Mouse (Mus musculus) adrenal gland, postnatal 10 days (tissue): ENCODE data around the gene Slc44a1. TPM values are rescaled to one million over a fixed set of nuclear protein-coding genes. Genes with fewer than 3 reads are reported as not detected.

Experiments used
- DNase-seq: peaks from one replicate; pipeline ENCODE4 v3.0.0; 2021; ENCODE audit warnings: mixed read lengths
- total RNA-seq, 2 experiments: library from RNA; stranded (reverse); gene quantifications; 2 replicates each; pipeline ENCODE4 v1.2.3; 2021

Gene Slc44a1
- total RNA-seq, 2 experiments from 2014 or later = 69.5 to 75.8 TPM

DNA sequence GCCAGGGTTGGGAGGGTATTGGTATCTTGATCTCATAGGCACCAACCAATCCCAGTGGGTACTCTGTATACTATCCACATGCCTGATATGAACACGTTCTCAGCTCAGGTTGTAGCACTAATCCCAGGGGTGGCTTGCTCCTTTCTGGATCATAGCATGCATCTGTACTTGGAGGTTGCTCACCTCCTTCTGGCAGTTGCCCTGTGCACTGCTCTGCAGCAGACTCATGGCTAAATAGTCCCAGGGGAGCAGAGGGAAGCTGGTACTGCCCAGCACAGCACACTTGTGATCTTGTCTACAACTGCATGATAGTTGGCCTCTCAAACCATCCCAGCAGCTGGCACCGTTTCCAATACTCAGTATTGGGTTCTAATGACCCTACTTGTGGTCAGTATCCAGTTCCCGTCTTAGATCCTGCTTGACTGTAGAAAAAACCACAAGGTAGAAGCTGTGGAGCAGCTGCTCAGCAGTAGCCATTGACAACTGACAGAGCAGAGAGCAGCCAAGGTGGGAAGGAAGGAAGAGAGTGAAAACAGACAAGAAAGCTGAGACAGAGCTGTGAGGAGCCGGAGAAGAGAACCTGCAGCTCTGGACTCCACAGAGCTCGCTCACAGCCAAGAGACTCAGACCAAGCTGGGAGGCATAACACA, 174.5 kb downstream of the Slc44a1 start:
- no peak for DNase-seq

DNA sequence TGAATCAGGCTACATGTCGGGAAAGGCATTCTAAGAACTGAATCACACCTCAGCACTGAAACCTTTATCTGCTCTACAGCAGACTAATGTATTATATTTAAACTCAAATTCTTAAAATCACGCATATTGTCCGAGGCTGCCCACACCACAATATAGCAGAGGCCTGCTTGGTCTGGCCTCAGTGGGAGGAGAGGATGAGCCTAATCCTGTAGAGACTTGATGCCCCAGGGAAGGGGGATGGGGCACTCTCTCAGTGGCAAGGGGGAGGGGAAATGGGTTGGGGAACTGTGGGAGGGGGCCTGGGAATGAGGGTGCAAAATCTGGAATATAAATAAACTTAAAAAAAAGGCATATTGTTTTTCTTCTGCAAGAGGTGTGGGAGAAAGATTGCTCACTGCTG, 177.8 kb downstream of the Slc44a1 start:
- DNase-seq = no peak

DNA sequence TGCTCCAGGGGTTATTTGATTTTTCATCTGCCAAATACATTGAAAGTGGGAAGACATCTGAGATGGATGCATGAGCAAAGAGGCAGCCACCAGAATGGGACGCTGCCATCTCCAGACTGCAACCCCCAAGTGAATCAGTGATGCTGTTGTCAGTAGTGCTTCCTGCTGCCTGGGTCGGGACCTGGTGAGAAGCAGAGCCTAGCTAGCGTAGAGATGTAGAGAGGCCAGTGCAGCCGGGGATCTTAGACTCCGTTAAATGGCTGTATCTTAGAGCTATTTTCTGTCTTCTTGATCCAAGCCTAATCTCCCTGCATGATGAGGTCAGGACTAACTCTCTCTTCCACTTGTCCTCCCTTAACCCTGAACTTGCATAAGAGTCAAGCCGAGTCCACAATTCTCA, 179.9 kb downstream of the Slc44a1 start:
- DNase-seq = no peak

DNA sequence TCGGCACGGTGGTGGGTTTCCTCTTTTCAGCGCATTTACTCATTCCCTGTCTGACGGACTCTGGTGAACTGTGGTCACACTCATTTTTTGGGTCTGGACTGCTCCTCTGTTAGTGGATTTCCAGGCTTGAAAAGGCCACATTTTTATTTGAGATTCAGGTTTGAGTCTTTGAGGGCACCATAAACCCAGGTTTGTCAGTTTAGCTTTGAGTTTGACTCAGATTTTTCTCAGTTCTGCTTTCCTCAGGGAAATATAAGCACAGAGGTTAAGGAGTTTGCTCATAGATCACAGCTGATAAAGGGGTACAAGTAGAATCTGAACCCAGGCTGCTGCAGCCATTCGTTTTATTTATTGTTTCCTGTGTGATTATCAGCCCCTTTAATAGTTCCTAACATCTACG, 180.9 kb downstream of the Slc44a1 start:
- DNase-seq = no peak

DNA sequence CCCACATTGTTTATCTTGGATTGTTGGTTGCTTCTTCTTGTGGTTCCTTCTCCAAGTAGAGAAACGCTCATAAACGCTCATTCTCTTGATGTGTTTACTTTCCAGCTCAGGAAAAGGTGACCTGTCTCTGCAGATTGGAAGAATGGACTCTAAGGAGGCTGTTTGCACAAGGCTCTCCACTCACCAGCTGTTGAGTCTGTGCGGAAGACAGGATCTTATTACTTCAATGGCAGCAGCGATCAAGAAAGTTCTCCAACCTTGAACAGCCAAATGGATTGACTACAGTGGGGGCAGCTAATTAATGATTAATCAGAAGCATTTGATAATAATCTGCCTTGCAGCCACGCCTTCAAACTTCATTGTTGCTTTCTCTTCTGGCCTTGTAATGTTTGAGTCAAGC, 181.3 kb downstream of the Slc44a1 start:
- no peak for DNase-seq

DNA sequence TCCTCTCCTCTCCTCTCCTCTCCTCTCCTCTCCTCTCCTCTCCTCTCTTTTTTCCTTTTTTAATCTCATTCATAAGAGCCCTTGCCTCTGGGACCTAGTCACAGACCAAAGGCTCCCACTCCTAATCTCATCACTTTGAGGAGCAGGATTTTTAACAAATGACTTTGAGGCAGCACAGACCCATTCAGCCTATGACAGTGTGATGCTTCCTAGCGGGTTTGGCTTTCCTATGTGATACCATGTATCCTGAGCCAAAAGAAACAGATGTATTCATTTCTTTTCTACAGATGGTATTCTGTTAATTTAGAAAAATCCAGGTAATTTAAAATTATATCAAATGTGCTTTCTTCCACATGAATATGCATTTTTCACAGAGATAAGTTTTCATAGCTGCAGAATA, 183.5 kb downstream of the Slc44a1 start:
- DNase-seq = no peak

DNA sequence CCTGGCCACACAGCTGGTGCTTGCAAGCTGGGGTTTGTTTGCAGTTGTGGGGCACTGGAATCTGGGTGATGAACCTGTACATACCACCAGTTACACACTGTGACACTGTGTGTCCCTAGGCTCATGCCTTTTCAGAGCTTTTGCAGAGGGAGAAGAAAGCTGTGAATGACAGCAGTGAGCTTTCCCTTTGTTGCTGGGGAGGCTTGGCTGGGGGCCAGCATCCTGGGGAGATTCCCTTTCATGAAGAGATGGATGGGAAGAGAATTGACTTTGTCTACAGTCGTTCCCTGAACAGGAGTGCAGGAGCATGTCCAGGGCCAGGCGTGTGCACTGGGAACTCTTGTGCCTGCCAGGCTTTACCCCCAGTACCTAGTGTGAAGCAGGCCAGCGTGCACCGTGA, 184.6 kb downstream of the Slc44a1 start:
- DNase-seq = peak; percentile 61

DNA sequence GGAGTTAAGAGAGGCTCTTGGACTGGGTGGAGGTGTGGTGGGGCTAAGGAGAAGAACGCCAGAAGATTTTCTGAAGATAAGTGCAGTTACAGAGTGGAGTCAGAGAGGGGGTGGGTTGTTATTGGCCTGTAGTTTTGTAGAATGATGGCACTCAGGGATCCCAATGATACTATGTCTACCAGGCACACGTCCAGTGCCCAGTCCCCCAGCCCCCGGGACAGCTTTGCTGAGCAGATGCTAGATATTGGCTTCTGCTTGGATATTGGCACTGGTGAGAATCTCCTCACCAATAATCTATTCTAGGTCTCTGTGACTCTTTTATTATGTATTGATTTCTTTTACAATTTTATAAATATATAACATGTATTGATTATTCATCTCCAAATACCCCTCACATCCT, 185.1 kb downstream of the Slc44a1 start:
- no peak for DNase-seq

DNA sequence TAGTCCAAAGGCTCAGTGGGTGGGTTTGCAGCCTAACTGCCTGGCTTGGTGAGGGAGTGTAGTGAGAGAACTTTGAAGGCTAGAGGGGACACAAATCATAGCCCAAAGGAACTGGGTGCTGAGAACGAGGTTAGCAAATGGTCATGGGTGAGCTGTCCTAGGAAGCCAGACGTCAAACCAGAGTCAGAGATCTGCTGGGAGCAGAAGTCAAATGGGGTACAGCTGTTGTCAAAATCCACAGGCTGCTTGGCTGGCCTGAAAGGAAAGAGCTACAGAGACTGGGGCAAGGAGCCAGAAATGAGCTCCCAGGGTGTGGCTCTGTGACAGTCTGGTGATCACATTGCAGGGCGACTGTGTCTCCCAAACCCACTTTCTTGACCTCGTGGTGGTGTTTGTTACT, 188.7 kb downstream of the Slc44a1 start:
- DNase-seq = peak; percentile 24

DNA sequence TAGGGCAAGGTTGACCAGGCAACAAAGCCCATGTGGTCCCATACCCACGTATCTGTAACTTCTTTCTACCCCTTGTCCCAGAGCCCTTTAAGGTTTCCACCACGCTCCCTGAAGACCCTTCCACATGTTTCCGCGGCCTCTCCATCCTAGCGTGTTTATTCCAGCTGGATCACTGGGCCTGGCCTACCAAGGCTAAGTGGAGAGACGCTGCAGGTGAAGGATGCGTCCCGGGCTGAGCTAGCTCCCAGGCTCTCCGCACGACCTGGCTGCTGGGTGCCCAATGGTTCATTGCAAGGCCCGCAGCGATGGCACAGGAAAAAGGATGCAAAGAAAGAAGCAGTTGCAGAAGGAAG, 190.7 kb downstream of the Slc44a1 start:
- DNase-seq = no peak

DNA sequence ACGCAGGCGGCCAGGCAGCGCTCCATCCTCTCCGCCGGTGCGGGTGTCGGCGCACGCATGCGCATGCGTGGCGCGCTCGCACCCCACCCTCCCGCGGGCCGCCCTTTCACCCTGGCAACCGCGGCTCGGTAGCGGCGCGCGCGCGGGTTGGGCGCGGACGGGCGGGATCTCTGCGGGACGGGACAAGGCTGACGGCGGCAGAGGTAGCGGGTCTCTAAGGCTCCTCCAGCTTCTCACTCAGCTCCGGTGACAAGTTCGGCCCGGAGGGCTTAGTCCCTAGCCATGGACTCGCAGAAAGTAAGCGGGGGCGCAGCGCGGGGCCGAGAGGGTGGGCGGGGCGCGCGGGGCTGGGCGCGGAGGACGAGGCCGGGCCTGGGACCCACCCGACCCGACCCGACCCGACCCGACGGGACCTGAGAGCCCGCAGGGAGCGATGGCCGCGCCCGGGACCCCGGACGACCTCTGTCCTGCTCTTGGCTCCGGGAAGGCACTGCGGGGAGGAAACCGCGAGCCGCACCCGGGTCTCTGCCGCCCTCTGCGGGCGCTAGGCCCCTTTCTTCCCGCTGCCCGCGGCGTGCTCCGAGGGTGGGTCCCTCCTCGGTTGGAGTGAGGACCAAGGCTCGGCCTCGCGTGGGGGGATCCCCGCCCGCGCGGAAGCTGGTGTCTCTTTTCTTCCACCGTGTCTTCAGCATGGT, 191.2 kb downstream of the Slc44a1 start, which contains the start of gene Fsd1l:
Fsd1l (plus strand) TSS at position 156 of the 695 bp plus-strand sequence.
- peak; percentile 89 for DNase-seq

DNA sequence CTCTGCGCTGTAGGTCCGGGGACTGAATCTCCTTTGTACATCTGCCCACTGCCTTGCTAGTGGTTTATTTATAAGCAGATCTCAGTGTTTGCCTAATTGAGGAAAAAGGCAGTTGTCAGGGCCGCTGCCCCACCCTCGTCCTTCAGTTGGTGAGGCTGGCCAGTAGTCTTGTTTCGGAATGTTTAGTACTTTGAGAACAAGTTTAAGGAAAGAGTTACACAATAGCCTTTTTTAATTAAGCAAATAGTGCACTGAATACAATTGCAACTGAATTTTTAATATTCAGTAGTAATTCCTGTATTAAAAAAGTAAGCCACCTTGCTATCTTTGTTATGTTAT, 191.8 kb downstream of the Slc44a1 start:
- no peak for DNase-seq

DNA sequence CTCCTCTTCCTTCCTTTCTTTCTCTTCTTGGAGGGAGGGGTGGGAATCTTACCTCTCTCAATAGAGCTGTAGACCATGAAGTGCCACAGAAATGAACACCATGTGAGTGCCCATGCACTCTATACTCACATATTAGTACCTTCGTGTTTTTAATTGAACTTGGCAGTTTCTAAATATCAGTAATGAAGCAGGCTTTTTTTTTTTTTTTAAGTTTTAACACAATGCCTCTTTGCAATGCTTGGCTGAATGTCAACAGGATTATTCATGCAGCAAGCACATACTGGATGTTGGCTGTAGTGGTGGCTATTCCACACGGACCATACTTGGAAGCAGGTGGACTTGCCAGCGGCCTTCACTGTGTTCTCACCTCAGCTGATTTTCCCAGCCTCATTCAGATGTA, 195.1 kb downstream of the Slc44a1 start:
- no peak for DNase-seq

DNA sequence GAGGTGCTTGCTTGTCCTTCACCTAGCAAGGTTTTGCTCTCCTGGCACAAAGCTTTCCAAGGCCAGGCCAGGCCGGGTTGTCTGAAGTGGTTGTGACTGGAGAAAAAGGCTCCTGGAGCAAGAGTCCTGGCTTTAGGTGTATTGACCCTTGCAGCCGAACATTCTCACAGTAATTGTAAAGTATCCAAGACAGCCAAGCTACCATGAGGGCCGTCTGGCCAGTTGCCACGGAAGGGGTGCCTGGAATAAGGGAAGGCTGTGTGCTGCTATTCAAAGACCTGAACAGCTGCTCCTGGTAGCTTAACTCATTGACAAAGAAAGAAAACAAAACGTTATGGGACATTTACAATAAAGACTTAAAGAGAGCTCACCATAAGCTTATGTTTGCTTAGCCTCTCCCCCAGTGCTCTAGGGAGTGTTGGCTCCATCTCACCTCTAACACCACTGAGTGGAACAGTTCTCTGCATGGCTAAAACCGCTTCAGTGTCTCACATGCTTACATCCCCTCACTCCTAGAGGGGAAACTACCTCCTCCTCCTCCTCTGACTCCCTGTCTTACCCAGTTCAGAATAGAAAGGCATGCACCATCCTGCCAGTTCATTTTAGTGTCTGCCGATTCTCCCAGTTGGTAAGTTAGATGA, 197.2 kb downstream of the Slc44a1 start:
- DNase-seq = peak; percentile 12

DNA sequence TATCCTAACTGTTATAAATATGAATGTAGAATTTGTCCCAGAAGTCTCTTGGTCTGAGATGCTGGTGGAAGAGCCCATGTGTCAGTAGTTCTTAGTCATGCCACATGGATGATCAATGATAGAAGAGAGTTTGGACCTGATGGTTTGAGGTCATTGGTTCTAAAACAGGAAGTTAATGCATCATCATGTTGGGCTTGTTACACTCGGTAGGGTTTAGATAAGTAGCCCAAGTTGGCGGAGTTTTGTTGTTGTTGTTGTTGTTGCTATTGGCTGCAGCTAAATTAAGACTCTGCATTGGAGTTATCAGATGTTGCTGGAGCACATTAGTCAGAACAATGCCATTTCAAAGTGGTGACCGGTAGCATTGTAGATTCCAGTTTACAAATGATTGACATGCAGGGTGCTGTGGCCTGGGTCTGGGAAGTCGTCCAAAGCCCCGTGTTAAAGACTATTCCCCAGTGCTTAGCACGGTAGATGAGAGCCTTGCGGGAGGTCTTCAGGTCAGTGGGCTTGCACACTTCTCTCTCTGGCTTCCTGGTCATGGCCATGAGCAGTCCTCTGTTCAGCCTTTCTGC, 198.4 kb downstream of the Slc44a1 start:
- DNase-seq = no peak

DNA sequence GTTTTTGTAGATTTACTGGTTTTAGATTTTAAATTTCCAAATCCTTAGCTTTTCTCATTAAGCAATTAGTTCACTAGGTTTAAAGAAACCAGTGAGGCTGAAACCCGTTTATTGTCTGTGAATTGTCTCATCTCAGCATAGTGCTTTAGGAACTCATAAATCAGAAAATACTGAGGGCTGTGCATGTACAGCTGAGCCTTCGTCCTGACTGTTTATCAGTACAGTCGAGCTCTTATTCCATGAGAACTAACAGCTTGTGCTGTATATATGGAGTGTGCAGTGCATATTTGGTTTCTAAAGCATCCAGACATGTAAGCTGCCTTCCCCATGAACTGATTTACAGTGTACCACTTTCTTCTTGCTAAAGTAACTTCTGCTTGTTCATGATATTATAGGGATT, 217.8 kb downstream of the Slc44a1 start:
- no peak for DNase-seq

DNA sequence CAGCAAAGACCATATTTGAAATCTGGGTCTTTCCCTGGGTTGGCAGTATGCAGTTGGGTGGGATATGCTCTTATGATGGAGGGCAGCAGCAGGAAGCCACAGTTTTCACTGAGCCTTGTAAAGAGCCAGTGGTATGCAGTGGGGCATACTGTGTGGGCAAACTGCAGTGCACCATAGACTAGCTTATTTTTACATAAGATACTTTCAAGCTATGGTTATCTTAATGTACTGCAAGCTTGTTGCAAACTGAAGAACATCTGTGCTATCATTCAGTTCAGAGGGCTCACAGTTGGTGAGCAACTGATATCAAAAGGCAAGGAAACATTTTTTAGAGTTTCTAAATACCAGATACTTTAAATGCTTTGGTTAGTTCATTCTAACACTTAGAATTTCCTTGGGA, 220.5 kb downstream of the Slc44a1 start:
- DNase-seq = no peak

Other genes starting within 250 kb of the Slc44a1 start
- gene Fsd1l, start 191.1 kb downstream of the Slc44a1 start, total RNA-seq = 10 to 100 TPM in 1 of 2 experiments, 1 to 10 TPM in 1; 9.5 to 15.9 TPM